Mouse (Mus musculus) gonadal fat pad, adult 2 months (tissue): ENCODE data around the gene Med13l. TPM values are rescaled to one million over a fixed set of nuclear protein-coding genes. Genes with fewer than 3 reads are reported as not detected.

Experiments used
- DNase-seq: peaks from one replicate; pipeline ENCODE4 v3.0.0-alpha.2; 2012; ENCODE audit warnings: low read depth
- polyA plus RNA-seq: library from polyadenylated mRNA; depleted of rRNA; stranded (reverse); fragments of >200 nt; gene quantifications from 2 replicates; pipeline ENCODE4 v1.2.3, GENCODE M21; 2012

Med13l gene
- polyA plus RNA-seq, 1 experiment, result 12.8 TPM

- DNase-seq, result no peak
Observed at GRCm38 (mm10) chr5:118556387-118556937, 4.0 kb upstream of the Med13l start.

DNA sequence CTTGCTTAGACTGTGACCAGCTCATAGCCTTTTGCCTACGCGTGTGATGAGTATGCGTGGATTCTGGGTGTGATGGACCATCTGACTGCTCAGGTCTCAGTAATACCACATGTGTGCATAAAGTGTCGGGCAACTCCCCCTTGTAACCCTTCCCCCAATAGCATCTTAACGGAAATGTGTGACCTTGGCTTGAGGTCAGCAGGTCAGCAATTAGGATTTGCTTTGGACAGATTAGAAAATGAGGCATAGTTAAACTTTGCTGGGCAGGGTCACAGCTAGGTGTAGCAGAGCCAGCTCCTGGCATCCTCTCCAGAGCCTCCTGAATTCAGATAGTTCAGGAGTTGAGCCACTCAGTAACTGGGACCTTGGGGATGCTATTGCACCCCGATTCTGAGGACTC is 1.6 kb upstream of the Med13l start:
- no peak for DNase-seq

DNA sequence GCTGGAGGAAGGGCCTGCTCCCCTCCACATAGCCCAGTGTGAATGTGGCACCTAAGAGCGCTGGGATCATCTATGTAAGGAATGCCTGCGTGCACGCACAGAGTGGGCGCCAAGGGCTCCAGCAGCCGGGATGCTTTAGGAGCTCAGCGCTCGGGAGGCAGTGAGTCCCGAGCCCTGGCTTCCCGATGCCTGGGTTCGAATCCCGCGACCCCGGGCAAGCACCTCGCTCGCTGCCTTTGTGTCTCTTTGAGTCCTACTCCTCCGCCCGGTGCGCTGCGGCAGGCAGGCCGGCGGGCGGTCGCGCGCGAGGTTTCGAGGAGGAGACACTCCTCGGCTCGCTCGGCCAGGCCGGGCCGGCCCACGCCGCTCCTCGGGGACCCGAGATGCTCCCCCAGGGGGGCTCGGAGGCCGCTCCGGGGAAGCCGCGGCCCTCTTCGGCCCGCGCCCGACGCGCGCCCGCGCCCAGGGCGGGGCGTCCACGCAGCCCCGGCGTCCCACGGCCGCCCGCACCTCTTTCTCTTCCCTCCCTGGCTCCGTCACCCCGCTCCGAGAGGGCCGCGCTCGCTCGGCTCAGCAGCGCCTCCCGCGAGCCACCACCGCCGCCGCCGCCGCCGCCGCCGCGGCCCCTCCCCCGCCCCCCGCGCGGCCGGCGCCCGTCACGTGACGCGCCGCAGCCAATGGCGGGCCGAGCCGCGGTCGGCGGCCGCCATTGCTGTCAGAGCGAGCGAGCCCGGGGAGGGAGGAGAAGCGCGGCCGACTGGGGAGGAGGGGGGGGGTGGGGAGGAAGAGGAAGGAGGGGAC is 695 bp upstream of the Med13l start:
- DNase-seq, result no peak

- no peak for DNase-seq
Observed at GRCm38 (mm10) chr5:118561086-118561987, 858 bp downstream of the Med13l start.

DNA sequence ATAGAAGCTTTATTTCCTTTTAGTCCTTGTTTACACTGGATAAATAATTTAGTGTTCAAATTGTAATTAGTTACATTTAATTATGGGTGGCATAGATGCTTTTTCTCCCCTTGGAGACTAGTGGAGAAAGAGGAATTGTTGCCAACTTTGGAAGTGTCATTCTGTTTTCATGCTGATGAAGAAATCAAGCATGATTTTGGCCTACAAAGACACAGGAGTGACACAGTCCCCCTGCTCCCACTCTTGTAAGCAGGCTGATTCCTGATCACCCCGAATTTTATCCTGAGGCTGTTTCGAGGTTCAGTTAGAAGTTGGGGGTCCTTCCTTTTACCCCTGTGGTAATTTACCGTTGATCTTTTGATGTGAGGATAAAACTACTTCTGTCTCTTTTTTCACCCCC is 1.7 kb downstream of the Med13l start:
- DNase-seq, result no peak

DNA sequence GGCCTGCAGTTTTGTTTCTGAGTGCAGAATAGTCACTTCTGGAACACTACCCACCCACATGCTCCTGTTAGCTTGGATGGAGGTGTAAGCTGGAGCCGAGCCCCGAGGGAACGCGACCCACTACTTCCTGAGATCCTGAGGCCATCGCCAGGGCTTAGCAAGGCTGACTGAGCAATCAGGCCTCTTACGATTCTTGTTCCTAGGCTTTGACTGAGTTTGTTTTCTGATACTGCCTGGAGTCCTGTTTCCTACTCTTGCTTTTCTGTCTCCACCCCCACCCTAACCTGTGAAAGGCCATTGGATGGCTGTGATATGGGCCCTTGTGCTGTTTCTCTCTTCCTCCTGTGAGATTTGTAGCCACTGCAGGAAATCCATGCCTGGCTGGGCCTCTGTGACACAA is 3.1 kb downstream of the Med13l start:
- DNase-seq, result no peak

- DNase-seq, result no peak
Observed at GRCm38 (mm10) chr5:118567395-118567794, 6.9 kb downstream of the Med13l start.

DNA sequence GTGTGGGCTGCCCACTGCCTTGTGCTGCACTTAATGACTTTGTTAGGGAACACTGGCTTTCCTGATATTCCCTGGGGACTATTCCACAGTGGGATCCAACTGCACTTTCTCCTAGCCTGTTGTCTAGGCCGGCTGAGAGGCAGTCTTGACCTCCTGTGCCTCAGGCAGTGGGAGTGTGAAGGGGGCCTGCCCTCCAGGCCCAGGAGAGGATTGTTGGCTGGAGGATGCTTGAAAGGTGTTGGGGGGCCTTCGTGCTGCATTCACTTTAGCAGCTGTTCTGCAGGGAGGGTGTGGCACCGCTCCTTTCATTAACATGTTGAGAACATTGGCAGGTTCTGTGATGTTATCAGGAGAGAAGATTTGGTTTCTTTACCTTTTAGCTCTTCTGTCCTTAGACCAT is 8.5 kb downstream of the Med13l start:
- DNase-seq, result no peak

DNA sequence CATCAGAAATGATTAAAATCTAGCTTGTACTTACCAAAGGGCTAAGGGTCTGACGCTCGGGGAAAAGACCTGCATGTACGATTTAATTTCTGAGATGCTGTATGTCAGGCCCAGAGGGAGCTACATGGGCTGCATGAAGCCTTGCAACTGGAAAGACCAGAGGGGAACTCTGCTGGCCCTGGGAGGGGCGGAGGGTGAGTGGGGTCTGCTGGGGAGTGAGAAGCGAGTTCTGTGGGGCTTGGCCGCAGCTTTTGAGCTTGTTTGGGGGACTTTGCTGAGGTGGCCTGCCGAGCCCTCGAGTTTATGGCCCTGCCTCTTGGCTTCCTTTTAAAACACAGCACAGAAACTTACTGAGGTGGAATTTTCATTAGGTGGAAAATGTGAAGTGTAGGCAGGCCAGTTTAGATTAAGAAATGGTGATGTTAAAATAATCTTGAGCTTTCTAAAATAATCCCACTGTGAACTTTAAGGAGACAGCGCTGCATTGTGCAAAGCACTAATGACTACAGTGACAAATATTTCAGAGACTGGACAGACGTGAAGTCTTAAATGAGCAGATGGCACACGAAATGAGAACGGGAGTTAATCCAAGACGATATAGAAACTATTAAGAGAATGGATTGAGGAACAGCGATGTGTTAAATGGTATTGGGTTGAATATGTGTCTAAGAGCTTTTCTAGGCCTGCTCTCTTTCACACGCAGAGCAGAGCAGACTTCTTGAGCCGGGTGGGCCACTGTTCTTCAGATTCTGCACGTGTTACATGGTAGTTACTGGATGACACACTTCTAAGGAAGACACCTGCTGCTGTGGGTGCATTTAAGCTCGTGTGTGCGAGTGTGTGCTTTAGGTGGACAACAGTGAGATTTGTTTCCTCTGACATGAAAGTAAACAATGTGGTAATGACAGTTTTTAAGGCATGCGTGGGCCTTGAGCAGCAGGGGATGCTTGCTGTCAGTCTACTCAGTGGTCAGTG is 9.4 kb downstream of the Med13l start:
- DNase-seq, result no peak

DNA sequence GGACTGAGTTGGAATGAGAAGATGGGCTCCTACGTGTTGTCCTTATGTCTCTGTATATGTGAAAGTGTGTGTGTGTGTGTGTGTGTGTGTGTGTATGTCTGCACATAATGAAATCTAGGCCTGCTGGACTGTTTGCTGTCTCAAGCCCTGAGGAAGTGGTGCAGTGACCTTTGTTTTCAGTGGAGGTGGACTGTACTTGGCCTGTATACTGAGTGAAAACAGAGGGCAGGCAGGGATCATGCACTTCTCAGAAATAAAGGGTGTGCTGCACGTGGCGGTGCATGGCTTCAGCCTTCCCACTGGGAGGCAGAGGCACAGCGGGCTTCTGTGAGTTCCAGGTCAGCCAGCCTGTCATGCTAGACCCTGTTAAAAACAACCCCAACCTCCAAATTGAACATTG is 11.0 kb downstream of the Med13l start:
- DNase-seq, result no peak

GRCm38 (mm10) chr5:118574236-118574635 is 13.8 kb downstream of the Med13l start:
- DNase-seq, result no peak

DNA sequence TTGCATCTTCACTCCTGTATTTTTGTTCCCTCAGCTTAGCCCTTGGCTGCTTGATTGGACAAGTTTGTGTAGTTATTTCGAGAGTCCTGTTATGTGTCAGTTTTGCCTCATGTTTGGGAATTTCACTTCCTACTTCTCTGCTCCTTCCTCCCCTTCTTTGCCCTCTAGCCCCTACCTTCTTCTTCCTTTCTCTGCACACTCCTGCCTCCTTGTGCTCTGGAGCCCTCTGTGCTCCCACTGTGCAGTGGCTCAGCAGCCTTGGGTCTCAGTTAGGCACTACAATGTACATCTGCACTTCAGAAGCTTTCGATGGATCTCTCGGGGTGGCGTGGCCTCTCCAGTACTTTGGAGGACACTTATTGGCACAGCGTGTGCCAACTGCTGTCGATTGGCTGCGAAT is 14.5 kb downstream of the Med13l start:
- DNase-seq, result no peak

GRCm38 (mm10) chr5:118575909-118576308 is 15.4 kb downstream of the Med13l start:
- no peak for DNase-seq

DNA sequence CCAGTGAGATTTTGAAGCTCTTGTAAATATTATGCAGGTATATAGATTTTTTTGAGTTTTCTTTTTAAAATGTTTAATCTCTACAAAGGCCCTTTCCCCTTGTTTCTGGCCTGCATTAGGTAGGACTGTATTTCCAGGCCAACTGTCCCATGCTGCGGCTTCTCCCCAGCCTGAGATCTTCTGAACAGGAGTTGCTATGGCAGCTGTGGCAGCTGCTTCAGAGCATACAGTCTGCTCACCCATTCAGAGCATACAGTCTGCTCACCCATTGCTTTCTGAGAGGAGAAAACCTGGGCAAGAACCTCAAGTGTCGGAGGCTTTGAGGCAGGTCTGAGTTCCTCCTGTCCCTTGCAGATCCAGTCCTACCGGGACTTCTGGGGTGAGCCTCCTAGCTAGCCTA is 16.3 kb downstream of the Med13l start:
- no peak for DNase-seq

GRCm38 (mm10) chr5:118585355-118585754 is 24.9 kb downstream of the Med13l start:
- no peak for DNase-seq

GRCm38 (mm10) chr5:118586560-118586959 is 26.1 kb downstream of the Med13l start:
- DNase-seq, result no peak

- no peak for DNase-seq
Observed at GRCm38 (mm10) chr5:118588381-118588925, 28.0 kb downstream of the Med13l start.

DNA sequence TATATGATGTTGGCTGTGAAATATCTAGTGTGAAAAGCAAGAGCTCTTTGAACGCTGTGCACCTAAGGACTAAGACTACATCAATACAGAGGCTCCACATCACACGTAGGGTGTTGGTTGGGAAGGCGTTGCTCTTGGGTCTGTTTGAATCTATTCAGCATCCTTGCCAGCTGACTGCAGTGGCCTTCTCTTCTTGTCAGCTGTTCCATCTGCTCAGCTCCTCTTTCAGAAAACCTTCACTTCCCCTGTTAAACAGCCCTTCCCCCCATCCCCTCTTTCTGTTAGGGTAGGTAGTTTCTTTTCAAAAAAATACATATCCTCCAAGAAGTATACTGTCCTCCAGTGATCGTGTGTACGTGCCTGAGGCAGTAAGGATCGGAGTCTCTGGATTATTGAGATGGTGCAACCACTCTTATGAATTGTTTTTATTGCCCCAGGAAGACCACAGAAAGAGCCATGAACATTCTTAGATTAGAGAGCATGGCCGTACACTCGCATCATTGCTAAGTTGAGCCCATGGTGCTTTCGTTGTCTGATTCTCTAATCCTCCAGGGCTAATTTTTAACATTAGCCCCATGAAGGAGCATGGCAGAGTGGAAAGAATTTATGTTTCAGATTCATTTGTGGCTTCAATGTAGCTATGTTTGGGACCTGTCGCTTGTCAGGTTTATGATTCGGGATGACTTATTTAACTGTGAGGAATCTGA is 28.9 kb downstream of the Med13l start:
- DNase-seq, result no peak

DNA sequence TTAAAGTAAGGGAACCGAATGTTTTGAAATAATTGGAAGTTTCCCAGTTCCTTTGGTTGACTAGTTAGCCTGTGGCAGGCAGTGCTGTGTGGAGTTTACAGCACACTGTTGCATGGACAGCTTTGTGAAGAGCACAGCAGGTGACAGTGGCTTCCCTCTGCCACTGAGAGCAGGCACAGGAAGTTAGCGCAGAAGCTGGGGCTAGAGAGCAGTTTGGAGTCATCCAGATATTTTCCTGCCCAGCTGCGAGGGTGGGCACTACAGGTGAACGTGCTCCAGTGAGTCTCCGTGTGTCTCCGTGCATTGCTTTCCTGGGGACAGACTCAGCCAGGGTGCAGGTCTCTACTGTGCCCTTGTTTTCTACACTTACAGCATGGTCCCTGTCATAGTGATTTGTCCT is 30.4 kb downstream of the Med13l start:
- DNase-seq, result no peak

DNA sequence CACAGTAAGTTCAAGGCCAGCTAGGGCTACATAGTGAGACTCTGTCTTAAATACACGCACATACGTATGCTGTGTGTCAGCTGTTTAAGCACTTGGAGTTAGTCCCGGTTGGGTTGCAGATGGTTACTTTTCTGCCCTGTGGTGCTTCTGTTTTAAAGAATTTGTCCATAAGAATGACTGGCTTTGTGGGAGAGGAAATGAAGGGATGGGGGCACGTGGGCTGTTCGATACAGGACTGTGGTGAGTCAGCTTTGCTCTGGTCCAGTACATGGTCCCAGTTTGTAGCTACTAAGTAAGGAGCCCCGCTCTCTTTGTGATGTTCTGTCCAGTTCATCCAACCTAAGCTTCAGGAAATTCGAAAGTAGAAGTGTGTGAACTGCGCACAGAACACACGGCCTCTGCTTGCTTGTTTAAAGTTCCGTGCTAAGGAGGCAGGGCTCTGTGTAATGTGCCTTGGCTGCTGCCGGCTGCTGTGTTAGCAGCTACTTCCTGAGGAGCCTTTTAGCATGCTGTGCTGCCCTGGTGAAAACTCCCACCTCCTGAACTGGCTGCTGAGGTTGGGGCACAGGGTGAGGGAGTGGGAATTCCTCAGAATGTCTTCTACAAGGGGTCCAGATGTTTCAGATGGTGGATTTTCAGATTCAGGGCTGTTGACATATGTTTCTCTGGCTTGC is 31.5 kb downstream of the Med13l start:
- DNase-seq, result no peak
